Comparison of ENCODE assay signal across 20 mouse cellular contexts in the genomic region with DNA sequence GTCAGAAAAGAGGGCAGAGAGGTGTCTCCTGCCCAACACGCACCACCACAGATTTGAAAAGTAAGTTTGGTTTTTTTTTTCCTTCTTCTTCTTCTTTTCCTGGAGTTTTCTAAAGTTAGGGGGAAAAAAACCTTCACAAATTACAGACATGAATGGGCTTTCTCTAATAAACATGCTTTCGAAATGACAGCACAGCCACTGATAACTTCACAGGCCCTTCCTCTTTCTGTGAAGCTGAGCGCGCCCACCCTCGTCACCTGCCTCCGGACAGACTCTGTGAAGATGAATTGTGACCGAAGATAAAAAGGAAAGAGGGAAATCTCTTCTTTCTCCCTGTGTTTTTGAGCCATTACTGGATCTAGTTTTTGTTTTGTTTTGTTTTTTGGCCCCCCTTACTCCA.
"Had no signal": no experiment of that assay in that cellular context is flagged by ENCODE, and none has a peak within 500 bp of the region (broad histone marks: within the 10 kb centered on the region; RNA-seq: fewer than 3 reads in every experiment).

No protein-coding gene starts in this region.

- H3K4me3 ChIP-seq: limb, embryonic 12.5 days; limb, embryonic 15.5 days; liver, embryonic 12.5 days; liver, embryonic 15.5 days; lung, embryonic 15.5 days; midbrain, embryonic 12.5 days; midbrain, embryonic 15.5 days; neural tube, embryonic 12.5 days; neural tube, embryonic 15.5 days; stomach, embryonic 15.5 days had no signal

- DNase-seq: kidney, adult 2 months; kidney, postnatal 25 days; left cerebral cortex, postnatal 4 days; lung, adult 18-20 months; lung, postnatal 10 days; lung, postnatal 36 days; retina, postnatal 1 day; thymus, postnatal 25 days had no signal

- H3K9me3 ChIP-seq: limb, embryonic 12.5 days; limb, embryonic 15.5 days; liver, embryonic 12.5 days; liver, embryonic 15.5 days; lung, embryonic 15.5 days; midbrain, embryonic 15.5 days; neural tube, embryonic 12.5 days; neural tube, embryonic 15.5 days; stomach, embryonic 15.5 days had no signal

- H3K27ac ChIP-seq: kidney, postnatal 0 days; limb, embryonic 12.5 days; limb, embryonic 15.5 days; liver, embryonic 12.5 days; liver, embryonic 15.5 days; lung, embryonic 15.5 days; midbrain, embryonic 12.5 days; midbrain, embryonic 15.5 days; neural tube, embryonic 12.5 days; neural tube, embryonic 15.5 days; stomach, embryonic 15.5 days had no signal

- H3K4me2 ChIP-seq: limb, embryonic 12.5 days; limb, embryonic 15.5 days; liver, embryonic 12.5 days; liver, embryonic 15.5 days; lung, embryonic 15.5 days; midbrain, embryonic 12.5 days; midbrain, embryonic 15.5 days; neural tube, embryonic 12.5 days; neural tube, embryonic 15.5 days; stomach, embryonic 15.5 days had no signal

- H3K9ac ChIP-seq: limb, embryonic 12.5 days; limb, embryonic 15.5 days; liver, embryonic 12.5 days; liver, embryonic 15.5 days; lung, embryonic 15.5 days; midbrain, embryonic 12.5 days; midbrain, embryonic 15.5 days; neural tube, embryonic 12.5 days; neural tube, embryonic 15.5 days; stomach, embryonic 15.5 days had no signal

- H3K36me3 ChIP-seq: limb, embryonic 12.5 days; limb, embryonic 15.5 days; liver, embryonic 12.5 days; liver, embryonic 15.5 days; lung, embryonic 15.5 days; midbrain, embryonic 12.5 days; midbrain, embryonic 15.5 days; neural tube, embryonic 12.5 days; neural tube, embryonic 15.5 days; stomach, embryonic 15.5 days had no signal

- H3K4me1 ChIP-seq: limb, embryonic 15.5 days; liver, embryonic 12.5 days; liver, embryonic 15.5 days; stomach, embryonic 15.5 days had no signal

- H3K27me3 ChIP-seq: limb, embryonic 12.5 days; limb, embryonic 15.5 days; liver, embryonic 12.5 days; liver, embryonic 15.5 days; lung, embryonic 15.5 days; midbrain, embryonic 15.5 days; neural tube, embryonic 12.5 days; neural tube, embryonic 15.5 days; stomach, embryonic 15.5 days had no signal

- ATAC-seq: intestine, embryonic 16.5 days; liver, embryonic 12.5 days; midbrain, embryonic 15.5 days had no signal
